Mouse (Mus musculus) thymus, adult 2 months (tissue): ENCODE results near the gene Atp6ap1.

Source experiments
- CTCF ChIP-seq: fragments of 200-500 bp; IDR thresholded peaks from 2 replicates; pipeline ENCODE4 v1.5.1; 2012; ENCODE audit warnings: mild to moderate bottlenecking, control low read depth, low read length, moderate library complexity, borderline replicate concordance; ENCODE audit not compliant: control insufficient read depth, poor library complexity, insufficient read depth; ENCODE audit errors: extremely low read depth
- POLR2A ChIP-seq: fragments of 200-500 bp; IDR thresholded peaks from 2 replicates; pipeline ENCODE4 v1.6.1; 2012; ENCODE audit warnings: mild to moderate bottlenecking, low read length, control low read depth, moderate library complexity; ENCODE audit not compliant: control insufficient read depth, poor library complexity, insufficient read depth; ENCODE audit errors: extremely low read depth

DNA sequence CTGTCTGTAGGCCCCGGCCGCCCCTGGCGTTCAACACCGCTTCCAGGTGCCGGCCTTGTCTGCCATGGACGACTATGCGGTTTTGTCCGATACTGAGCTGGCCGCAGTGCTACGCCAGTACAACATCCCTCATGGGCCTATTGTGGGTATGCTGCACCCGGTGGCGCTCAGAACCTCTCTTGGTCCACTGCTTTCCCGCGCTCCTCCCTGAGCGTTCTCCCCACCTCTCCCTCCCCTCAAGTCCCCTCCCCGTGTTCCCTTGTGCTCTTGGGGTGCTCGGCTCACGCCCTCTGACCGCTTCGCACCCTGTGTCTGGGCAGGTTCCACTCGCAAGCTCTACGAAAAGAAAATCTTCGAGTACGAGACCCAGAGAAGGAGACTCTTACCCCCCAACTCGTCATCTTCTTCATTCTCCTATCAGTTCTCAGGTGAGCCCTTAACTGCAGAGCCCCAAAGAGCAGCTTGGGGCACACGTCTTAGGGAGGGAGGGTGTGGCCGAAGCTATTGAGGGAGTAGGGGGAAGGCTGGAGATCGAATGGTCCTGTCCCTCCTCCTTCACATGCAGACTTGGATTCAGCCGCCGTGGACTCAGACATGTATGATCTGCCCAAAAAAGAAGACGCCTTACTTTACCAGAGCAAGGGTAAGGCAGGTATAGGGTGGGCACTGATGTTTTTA is 41.9 kb upstream of the Atp6ap1 start:
- TF ChIP-seq CTCF (no peak), POLR2A (no peak)
